Mouse (Mus musculus) hindbrain, embryonic 10.5 days (tissue): ENCODE results near the gene Myo16. TPM values are rescaled to one million over a fixed set of nuclear protein-coding genes. Genes with fewer than 3 reads are reported as not detected.

Source experiments
- DNase-seq: peaks from one replicate; pipeline ENCODE4 v3.0.0-alpha.2; 2017; ENCODE audit warnings: low spot score
- H3K27ac ChIP-seq: fragments of 300-500 bp; sonication (generic); 2 replicates; pipeline ENCODE4 v1.5.1; 2016; ENCODE audit warnings: mild to moderate bottlenecking, moderate library complexity
- H3K27me3 ChIP-seq: fragments of 300-500 bp; sonication (generic); 2 replicates; pipeline ENCODE4 v1.6.1; 2016; ENCODE audit warnings: mild to moderate bottlenecking; ENCODE audit not compliant: poor library complexity, insufficient read depth, severe bottlenecking
- H3K36me3 ChIP-seq: fragments of 300-500 bp; sonication (generic); 2 replicates; pipeline ENCODE4 v1.6.1; 2016; ENCODE audit warnings: mild to moderate bottlenecking, moderate library complexity
- H3K4me1 ChIP-seq: fragments of 300-500 bp; sonication (generic); replicated peaks from 2 replicates; pipeline ENCODE4 v1.6.1; 2016; ENCODE audit warnings: mild to moderate bottlenecking
- H3K4me3 ChIP-seq: fragments of 300-500 bp; sonication (generic); 2 replicates; pipeline ENCODE4 v1.5.1; 2016; ENCODE audit warnings: mild to moderate bottlenecking, moderate library complexity
- H3K9me3 ChIP-seq: fragments of 300-500 bp; sonication (generic); 2 replicates; pipeline ENCODE4 v1.6.1; 2016; ENCODE audit warnings: mild to moderate bottlenecking, moderate library complexity
- WGBS: fragments of 180-500 bp; shearing (Covaris S2); methylation state at CpG from one replicate; pipeline ENCODE4 v1.1.7; 2016; 5-methylcytosine and 5-hydroxymethylcytosine counted together
- polyA plus RNA-seq: library from polyadenylated mRNA; unstranded; fragments of >200 nt; fragmentation: Nextera tagmentation; extraction: Ambion mirVana; gene quantifications from 2 replicates; pipeline ENCODE4 v1.2.1, GENCODE M21; 2016

The Myo16 gene
- polyA plus RNA-seq, 1 experiment from 2014 or later: 2.8 TPM

DNA sequence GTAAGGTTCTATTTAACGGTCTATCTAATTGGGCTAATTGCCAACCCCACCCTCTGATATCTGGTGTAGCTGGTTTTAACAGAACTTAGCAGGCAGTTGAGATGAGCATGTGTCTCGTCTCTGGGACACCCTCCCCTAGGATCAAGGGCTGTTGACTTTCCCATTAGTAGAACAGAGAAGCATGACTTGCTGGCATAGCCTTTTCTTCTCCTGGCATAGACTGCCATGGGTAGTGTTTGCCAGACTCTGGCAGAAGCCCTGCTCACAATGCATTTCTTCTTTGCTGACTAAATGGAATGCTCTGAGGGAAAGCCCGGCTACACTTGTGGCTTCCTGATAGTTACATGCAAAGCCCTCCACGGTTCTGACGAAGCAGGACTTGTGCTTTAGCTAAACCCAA is 45.6 kb downstream of the Myo16 start:
- 88% methylated on average over 5 of the region's 5 CpGs for WGBS
- Histone ChIP-seq H3K36me3 (no peaks in the 10 kb centered on the region), H3K27ac (no peak overlapping the region), H3K9me3 (no peaks in the 10 kb centered on the region), H3K4me3 (no peak overlapping the region), H3K4me1 (peaks cover 16% of the 10 kb centered on the region), H3K27me3 (peaks cover 3% of the 10 kb centered on the region; the same call in 1 of the 2 replicates)
- no peak for DNase-seq

GRCm38 (mm10) chr8:10200042-10200441 is 46.3 kb downstream of the Myo16 start:
- H3K4me1 ChIP-seq: peaks cover 16% of the 10 kb centered on the region
- no peaks in the 10 kb centered on the region for H3K36me3 ChIP-seq
- no peak overlapping the region for H3K27ac ChIP-seq
- DNase-seq: no peak
- WGBS: 76% methylated on average over 8 of the region's 8 CpGs
- H3K4me3 ChIP-seq: no peak overlapping the region
- H3K9me3 ChIP-seq: no peaks in the 10 kb centered on the region
- H3K27me3 ChIP-seq: peaks cover 3% of the 10 kb centered on the region; the same call in 1 of the 2 replicates

DNA sequence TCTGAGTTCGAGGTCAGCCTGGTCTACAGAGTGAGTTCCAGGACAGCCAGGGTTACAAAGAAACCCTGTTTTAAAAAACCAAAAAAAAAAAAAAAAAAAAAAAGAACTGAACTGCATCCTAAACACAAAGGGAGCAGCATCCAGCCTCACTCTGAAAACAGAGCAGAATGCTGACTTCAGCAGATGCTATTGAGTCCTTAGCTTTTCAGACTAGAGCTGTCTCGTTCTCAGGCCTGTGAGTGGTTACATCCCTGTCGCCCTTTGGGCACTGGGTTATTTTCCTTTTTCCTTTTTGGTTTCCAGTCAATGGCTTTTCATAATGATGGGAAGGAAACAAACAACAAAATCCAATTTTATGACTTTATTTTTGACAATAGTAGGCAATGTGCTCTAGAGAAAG is 61.3 kb downstream of the Myo16 start:
- Histone ChIP-seq H3K4me1 (peaks cover 7% of the 10 kb centered on the region), H3K36me3 (no peaks in the 10 kb centered on the region), H3K9me3 (no peaks in the 10 kb centered on the region), H3K27me3 (peaks cover 24% of the 10 kb centered on the region; the same call in 1 of the 2 replicates), H3K4me3 (no peak overlapping the region), H3K27ac (no peak overlapping the region)
- WGBS: 54% methylated on average over 3 of the region's 3 CpGs
- no peak for DNase-seq

DNA sequence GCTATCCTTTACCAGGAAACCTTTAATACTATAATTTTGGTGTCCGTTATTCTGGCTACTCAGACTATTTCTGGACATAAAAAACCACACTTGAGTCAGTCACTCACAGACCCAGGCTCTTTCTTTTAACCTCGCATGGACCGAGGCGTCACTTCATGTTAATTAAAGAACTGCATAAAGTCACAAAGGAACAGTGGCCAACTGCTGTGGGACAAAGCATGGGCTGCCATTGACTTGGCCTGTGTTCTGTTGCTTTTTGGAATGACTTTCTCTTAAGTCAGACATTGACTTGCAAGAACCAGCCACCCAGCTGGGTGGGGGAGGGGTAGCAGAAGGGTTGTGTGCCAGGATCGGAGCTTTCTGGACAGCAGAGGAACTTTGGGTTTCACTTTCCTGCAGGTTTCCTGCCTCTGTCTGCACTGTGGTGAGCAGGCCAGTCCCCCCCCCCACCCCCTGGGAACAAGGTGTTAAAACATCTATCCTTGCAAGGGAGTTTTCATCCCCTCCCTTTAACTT is 66.1 kb downstream of the Myo16 start:
- Histone ChIP-seq H3K9me3 (no peaks in the 10 kb centered on the region), H3K27me3 (peaks cover 24% of the 10 kb centered on the region; the same call in 1 of the 2 replicates), H3K4me3 (no peak overlapping the region), H3K36me3 (no peaks in the 10 kb centered on the region), H3K27ac (0 out of 2 replicates have a peak overlapping the region, but pooled peaks have one; percentile 24), H3K4me1 (peaks cover 26% of the 10 kb centered on the region)
- 46% methylated on average over 5 of the region's 5 CpGs for WGBS
- peak; percentile 37 for DNase-seq

GRCm38 (mm10) chr8:10222770-10223169 is 69.1 kb downstream of the Myo16 start:
- peaks cover 9% of the 10 kb centered on the region; the same call in 1 of the 2 replicates for H3K27me3 ChIP-seq
- H3K36me3 ChIP-seq: no peaks in the 10 kb centered on the region
- 72% methylated on average over 2 of the region's 2 CpGs for WGBS
- DNase-seq: no peak
- H3K27ac ChIP-seq: no peak overlapping the region
- no peak overlapping the region for H3K4me3 ChIP-seq
- peaks cover 29% of the 10 kb centered on the region for H3K4me1 ChIP-seq
- H3K9me3 ChIP-seq: no peaks in the 10 kb centered on the region

DNA sequence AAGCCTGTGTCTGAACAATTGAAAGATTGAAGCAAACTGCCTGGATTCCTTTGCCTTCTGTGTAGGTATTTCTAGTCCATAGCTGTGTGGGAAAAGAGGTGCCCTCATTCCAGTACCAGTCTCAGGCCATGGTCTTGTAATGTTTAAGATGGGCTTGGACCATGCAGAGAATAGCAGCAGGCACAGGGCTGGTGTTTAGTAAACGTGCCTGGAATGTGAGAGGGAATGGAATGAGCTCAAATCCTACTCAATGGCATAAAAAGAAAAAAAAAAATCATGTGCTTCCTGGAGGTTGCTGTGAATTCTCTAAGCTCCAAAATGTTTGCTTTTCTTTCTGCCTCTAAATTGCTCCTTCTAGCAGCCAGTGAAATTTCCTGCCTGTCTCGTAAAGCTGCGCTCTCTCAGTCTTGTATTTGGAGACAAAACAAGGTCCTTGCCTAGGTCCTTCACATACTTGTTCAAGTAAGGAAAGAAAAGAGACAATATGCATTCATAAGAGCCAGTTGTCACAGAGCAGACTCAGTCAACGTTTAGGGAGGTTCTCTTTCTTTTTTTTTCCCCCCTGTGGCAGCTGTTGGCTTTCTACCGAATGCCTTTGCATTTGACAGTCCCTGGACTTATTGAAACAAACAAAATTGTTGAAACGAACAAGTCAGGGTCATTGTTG is 70.0 kb downstream of the Myo16 start:
- Histone ChIP-seq H3K36me3 (no peaks in the 10 kb centered on the region), H3K9me3 (no peaks in the 10 kb centered on the region), H3K27ac (peak overlapping the region; percentile 29; the same call in 1 of the 2 replicates), H3K4me1 (peaks cover 29% of the 10 kb centered on the region), H3K27me3 (0 out of 2 replicates have a peak, but pooled peaks cover under 1% of the 10 kb centered on the region), H3K4me3 (no peak overlapping the region)
- no peak for DNase-seq
- 36% methylated on average over 6 of the region's 6 CpGs for WGBS

GRCm38 (mm10) chr8:10224305-10224971 is 70.7 kb downstream of the Myo16 start:
- no peak for DNase-seq
- no peaks in the 10 kb centered on the region for H3K36me3 ChIP-seq
- H3K27ac ChIP-seq: peak overlapping the region; percentile 29; the same call in 1 of the 2 replicates
- H3K27me3 ChIP-seq: no peaks in the 10 kb centered on the region
- 62% methylated on average over 10 of the region's 10 CpGs for WGBS
- H3K9me3 ChIP-seq: no peaks in the 10 kb centered on the region
- H3K4me1 ChIP-seq: peaks cover 28% of the 10 kb centered on the region
- no peak overlapping the region for H3K4me3 ChIP-seq

GRCm38 (mm10) chr8:10225018-10225417 is 71.3 kb downstream of the Myo16 start:
- Histone ChIP-seq H3K27ac (no peak overlapping the region), H3K36me3 (no peaks in the 10 kb centered on the region), H3K4me3 (no peak overlapping the region), H3K4me1 (peaks cover 22% of the 10 kb centered on the region), H3K9me3 (no peaks in the 10 kb centered on the region), H3K27me3 (no peaks in the 10 kb centered on the region)
- no peak for DNase-seq
- 63% methylated on average over 2 of the region's 2 CpGs for WGBS

GRCm38 (mm10) chr8:10230746-10231369 is 77.1 kb downstream of the Myo16 start:
- WGBS: 55% methylated on average over 8 of the region's 8 CpGs
- Histone ChIP-seq H3K4me3 (no peak overlapping the region), H3K4me1 (no peaks in the 10 kb centered on the region), H3K27ac (no peak overlapping the region), H3K27me3 (no peaks in the 10 kb centered on the region), H3K9me3 (no peaks in the 10 kb centered on the region), H3K36me3 (no peaks in the 10 kb centered on the region)
- DNase-seq: peak; percentile 35

DNA sequence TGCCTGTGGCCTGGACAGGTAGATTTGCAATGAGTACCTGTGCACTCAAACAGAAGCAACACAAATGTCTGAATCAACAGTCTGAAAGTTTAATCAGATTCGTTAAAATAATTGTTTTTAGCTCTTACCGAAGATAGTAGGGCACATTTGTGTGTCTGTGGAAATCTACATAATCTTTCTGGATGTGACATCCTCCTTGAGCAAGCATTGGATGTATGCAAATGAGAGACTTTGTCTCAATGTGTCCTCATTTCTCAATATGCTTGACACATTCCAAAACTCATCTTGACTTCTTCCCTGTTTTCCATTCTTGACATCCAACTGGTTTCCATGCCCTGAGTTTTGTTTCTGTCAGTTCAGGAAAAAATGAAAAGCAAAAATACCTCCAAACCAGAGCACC is 80.8 kb downstream of the Myo16 start:
- no peaks in the 10 kb centered on the region for H3K4me1 ChIP-seq
- DNase-seq: no peak
- no peak overlapping the region for H3K27ac ChIP-seq
- H3K36me3 ChIP-seq: no peaks in the 10 kb centered on the region
- H3K27me3 ChIP-seq: no peaks in the 10 kb centered on the region
- 81% methylated on average over 2 of the region's 2 CpGs for WGBS
- H3K9me3 ChIP-seq: no peaks in the 10 kb centered on the region
- H3K4me3 ChIP-seq: no peak overlapping the region

DNA sequence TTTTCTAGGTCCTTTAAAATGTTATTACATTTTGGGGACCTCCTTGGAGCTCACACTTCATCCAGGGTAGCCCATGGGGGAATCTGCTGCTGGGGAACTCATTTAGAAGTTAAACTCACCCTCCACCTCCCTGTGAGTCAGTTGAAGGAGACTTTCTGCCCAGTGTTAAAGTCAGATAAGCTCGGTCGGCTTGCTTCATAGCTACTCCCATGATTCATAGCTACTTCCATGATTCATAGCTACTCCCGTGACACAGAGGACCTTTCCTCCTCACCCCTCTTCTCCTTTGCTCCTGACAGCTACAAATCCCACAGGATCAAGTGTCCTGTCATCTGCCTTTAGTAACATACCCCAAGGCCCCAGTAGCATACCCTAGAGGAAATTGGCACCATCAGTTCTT is 89.6 kb downstream of the Myo16 start:
- Histone ChIP-seq H3K4me1 (no peaks in the 10 kb centered on the region), H3K27me3 (peaks cover 8% of the 10 kb centered on the region), H3K4me3 (no peak overlapping the region), H3K27ac (no peak overlapping the region), H3K9me3 (no peaks in the 10 kb centered on the region), H3K36me3 (no peaks in the 10 kb centered on the region)
- 87% methylated on average over 3 of the region's 3 CpGs for WGBS
- no peak for DNase-seq

DNA sequence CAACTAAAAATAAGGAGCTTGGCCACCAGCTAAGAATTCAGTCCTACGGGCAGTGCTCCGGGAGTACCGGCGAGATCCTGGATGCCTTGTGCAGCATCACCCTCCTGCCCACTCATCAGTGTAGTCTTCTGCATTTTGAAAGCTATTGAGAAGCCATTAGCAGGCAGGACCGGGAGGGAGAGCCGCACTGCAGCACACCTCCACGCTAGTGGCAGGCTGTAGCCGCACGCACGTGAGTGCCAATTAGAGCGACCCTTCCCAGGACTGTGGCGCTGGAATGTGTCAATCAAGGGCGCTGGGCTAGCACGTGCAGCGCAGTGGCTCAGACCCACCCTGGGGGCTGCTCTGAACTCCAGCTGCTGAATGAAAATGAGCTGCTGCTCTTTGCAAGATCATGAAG is 95.4 kb downstream of the Myo16 start:
- peak; percentile 67 for DNase-seq
- Histone ChIP-seq H3K4me1 (peaks cover 10% of the 10 kb centered on the region), H3K27me3 (peaks cover 23% of the 10 kb centered on the region), H3K27ac (no peak overlapping the region), H3K9me3 (no peaks in the 10 kb centered on the region), H3K36me3 (no peaks in the 10 kb centered on the region), H3K4me3 (peak overlapping the region; percentile 43)
- WGBS: 3% methylated on average over 15 of the region's 15 CpGs

DNA sequence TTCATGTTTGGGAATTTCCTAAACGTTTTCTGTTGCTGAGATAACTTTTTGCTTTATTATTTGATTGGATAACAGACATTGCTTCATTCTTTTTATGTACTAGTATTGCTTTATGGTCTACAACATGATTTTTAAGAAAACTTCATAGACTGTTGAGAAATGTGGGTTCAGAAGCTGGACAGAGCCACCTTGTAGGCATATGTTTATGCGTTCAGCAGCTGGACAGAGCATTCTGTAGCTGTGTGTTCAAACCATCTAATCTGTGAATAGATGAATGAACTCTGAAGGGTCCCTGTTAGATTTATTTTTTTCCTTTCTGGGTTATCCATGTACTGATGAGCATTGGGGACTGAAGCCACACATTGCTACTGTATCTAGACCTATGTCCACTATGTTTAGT is 102.0 kb downstream of the Myo16 start:
- Histone ChIP-seq H3K36me3 (no peaks in the 10 kb centered on the region), H3K9me3 (no peaks in the 10 kb centered on the region), H3K4me3 (no peak overlapping the region), H3K27me3 (no peaks in the 10 kb centered on the region), H3K27ac (no peak overlapping the region), H3K4me1 (no peaks in the 10 kb centered on the region)
- no peak for DNase-seq
- WGBS: 77% methylated on average over 2 of the region's 2 CpGs
